Mouse (Mus musculus): ENCODE results near the gene Lcp2. TPM values are rescaled to one million over a fixed set of nuclear protein-coding genes. Genes with fewer than 3 reads are reported as not detected.

Lcp2 gene
- polyA plus RNA-seq, 1 experiment from 2014 or later, result 9.5 TPM

DNA sequence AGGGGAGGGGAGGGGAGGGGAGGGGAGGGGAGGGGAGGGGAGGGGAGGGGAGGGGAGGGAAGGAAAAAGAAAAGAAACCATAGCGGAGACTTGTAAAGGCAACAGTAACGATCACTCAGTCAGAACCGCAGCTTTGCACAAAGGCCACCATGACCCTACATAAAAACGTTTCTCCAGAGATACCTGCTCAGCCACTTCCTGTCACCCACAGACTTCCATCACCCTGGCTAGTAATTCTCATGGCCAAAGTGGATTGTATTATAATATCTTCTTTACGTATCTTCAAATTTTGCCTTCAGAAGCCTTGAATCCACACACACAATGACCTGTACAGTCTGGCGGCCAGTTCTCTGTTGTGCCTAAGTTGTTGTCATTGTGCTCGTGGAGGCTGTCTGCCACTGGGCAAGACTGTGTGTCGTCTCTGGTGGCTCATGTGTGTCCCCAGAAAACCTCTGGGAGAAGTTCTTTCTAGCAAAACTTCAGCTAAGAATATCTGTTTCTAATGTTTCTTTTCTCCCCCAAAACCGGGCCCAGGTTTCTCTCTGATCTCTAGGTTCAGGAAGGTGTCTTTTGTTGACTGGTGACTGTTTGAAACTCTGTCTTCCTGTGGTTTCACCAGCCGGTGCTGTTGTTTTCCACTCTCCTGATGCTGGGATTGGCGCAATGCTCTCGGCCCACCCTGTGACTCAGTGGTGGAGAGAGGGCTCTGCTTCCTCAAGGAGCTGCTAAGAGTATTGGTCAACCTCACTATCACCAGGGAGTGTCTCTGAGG is 37.2 kb upstream of the Lcp2 start:
- H3K27ac ChIP-seq (ENCODE audit: low read length), result 0 out of 2 replicates have a peak overlapping the region, but pooled peaks have one; percentile 35
- H3K9me3 ChIP-seq (replicated peaks; ENCODE audit: control insufficient read depth, low read length), result no peaks in the 10 kb centered on the region
- no peaks in the 10 kb centered on the region; the same call in 1 of the 2 replicates for H3K4me1 ChIP-seq (ENCODE audit: control insufficient read depth, low read depth, low read length)
- WGBS (ENCODE audit: insufficient replicate concordance), result 42% methylated on average over 12 of the region's 12 CpGs
- no peaks in the 10 kb centered on the region for H3K27me3 ChIP-seq (ENCODE audit: control insufficient read depth, insufficient read depth, low read depth, low read length)
- no peak overlapping the region for H3K9ac ChIP-seq (ENCODE audit: low read depth, low read length)
- no peak for ATAC-seq (ENCODE audit: low read depth)
- no peak overlapping the region for H3K4me2 ChIP-seq (ENCODE audit: low read depth, low read length)
- no peaks in the 10 kb centered on the region for H3K36me3 ChIP-seq (ENCODE audit: control insufficient read depth, insufficient read depth)
- no peak overlapping the region for H3K4me3 ChIP-seq (ENCODE audit: low read depth, low read length)

- peak; percentile 11; the same call in 1 of the 2 replicates for ATAC-seq (ENCODE audit: low read depth)
- no peaks in the 10 kb centered on the region; the same call in 1 of the 2 replicates for H3K4me1 ChIP-seq (ENCODE audit: control insufficient read depth, low read depth, low read length)
- no peak overlapping the region for H3K9ac ChIP-seq (ENCODE audit: low read depth, low read length)
- no peaks in the 10 kb centered on the region for H3K27me3 ChIP-seq (ENCODE audit: control insufficient read depth, insufficient read depth, low read depth, low read length)
- WGBS (ENCODE audit: insufficient replicate concordance), result 46% methylated on average over 7 of the region's 7 CpGs
- H3K4me2 ChIP-seq (ENCODE audit: low read depth, low read length), result no peak overlapping the region
- H3K9me3 ChIP-seq (replicated peaks; ENCODE audit: control insufficient read depth, low read length), result no peaks in the 10 kb centered on the region
- H3K4me3 ChIP-seq (ENCODE audit: low read depth, low read length), result no peak overlapping the region
- H3K27ac ChIP-seq (ENCODE audit: low read length), result peak overlapping the region; percentile 6; the same call in 1 of the 2 replicates
- H3K36me3 ChIP-seq (ENCODE audit: control insufficient read depth, insufficient read depth), result no peaks in the 10 kb centered on the region
Observed at GRCm38 (mm10) chr11:34010133-34010858, 36.4 kb upstream of the Lcp2 start.

- ATAC-seq (ENCODE audit: low read depth), result peak; percentile 24; the same call in 1 of the 2 replicates
- 42% methylated on average over 4 of the region's 4 CpGs for whole genome bisulfite sequencing (ENCODE audit: insufficient replicate concordance)
- no peak overlapping the region for H3K9ac ChIP-seq (ENCODE audit: low read depth, low read length)
- no peaks in the 10 kb centered on the region for H3K36me3 ChIP-seq (ENCODE audit: control insufficient read depth, insufficient read depth)
- H3K4me1 ChIP-seq (ENCODE audit: control insufficient read depth, low read depth, low read length), result no peaks in the 10 kb centered on the region; the same call in 1 of the 2 replicates
- H3K27ac ChIP-seq (ENCODE audit: low read length), result no peak overlapping the region; the same call in 1 of the 2 replicates
- H3K4me3 ChIP-seq (ENCODE audit: low read depth, low read length), result no peak overlapping the region
- H3K27me3 ChIP-seq (ENCODE audit: control insufficient read depth, insufficient read depth, low read depth, low read length), result no peaks in the 10 kb centered on the region
- H3K4me2 ChIP-seq (ENCODE audit: low read depth, low read length), result no peak overlapping the region
- H3K9me3 ChIP-seq (replicated peaks; ENCODE audit: control insufficient read depth, low read length), result no peaks in the 10 kb centered on the region
Observed at GRCm38 (mm10) chr11:34010859-34011172, 35.9 kb upstream of the Lcp2 start.

DNA sequence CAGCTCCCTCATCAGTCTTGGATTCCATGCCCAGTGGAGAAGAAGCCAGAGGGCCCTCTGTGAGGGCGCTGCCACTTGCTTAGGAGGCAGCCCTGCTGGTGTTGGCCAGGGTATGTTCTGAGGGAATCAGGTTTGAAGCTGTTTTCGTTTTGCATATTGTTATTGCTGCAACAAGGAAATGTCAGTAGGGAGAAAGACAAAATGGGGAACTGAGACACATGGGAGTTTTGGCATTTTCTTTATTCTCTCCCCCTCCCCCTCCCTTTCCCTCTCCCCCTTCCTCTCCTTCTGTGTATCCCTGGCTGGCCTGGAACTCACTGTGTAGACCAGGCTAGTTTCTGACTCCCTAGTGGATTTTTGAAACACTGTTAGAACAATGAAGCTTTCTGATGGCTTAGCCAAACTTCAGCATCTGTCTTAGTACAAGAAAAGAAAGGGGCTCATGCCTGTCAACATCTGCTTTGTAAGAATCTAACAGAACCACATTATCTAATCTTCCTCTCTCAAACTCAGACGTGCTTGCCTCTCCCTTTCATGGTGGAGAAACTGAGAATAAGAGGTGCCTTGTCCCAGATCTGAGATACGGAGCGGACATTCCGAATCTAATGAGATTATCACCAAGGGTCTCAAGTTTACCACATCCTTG is 34.6 kb upstream of the Lcp2 start:
- ATAC-seq (ENCODE audit: low read depth), result no peak
- Histone ChIP-seq H3K4me2 (ENCODE audit: low read depth, low read length) (no peak overlapping the region), H3K4me3 (ENCODE audit: low read depth, low read length) (no peak overlapping the region), H3K4me1 (ENCODE audit: control insufficient read depth, low read depth, low read length) (no peaks in the 10 kb centered on the region; the same call in 1 of the 2 replicates), H3K9me3 (replicated peaks; ENCODE audit: control insufficient read depth, low read length) (no peaks in the 10 kb centered on the region), H3K27ac (ENCODE audit: low read length) (no peak overlapping the region), H3K9ac (ENCODE audit: low read depth, low read length) (no peak overlapping the region), H3K36me3 (ENCODE audit: control insufficient read depth, insufficient read depth) (no peaks in the 10 kb centered on the region), H3K27me3 (ENCODE audit: control insufficient read depth, insufficient read depth, low read depth, low read length) (no peaks in the 10 kb centered on the region)
- WGBS (ENCODE audit: insufficient replicate concordance), result 43% methylated on average over 6 of the region's 6 CpGs

GRCm38 (mm10) chr11:34025091-34025490 is 21.6 kb upstream of the Lcp2 start:
- no peak for ATAC-seq (ENCODE audit: low read depth)
- no peaks in the 10 kb centered on the region for H3K27me3 ChIP-seq (ENCODE audit: control insufficient read depth, insufficient read depth, low read depth, low read length)
- WGBS (ENCODE audit: insufficient replicate concordance), result 66% methylated on average over 1 of the region's 1 CpGs
- H3K4me3 ChIP-seq (ENCODE audit: low read depth, low read length), result no peak overlapping the region
- no peaks in the 10 kb centered on the region for H3K4me1 ChIP-seq (ENCODE audit: control insufficient read depth, low read depth, low read length)
- H3K27ac ChIP-seq (ENCODE audit: low read length), result no peak overlapping the region
- no peak overlapping the region for H3K9ac ChIP-seq (ENCODE audit: low read depth, low read length)
- H3K9me3 ChIP-seq (replicated peaks; ENCODE audit: control insufficient read depth, low read length), result no peaks in the 10 kb centered on the region
- no peak overlapping the region for H3K4me2 ChIP-seq (ENCODE audit: low read depth, low read length)
- no peaks in the 10 kb centered on the region for H3K36me3 ChIP-seq (ENCODE audit: control insufficient read depth, insufficient read depth)

DNA sequence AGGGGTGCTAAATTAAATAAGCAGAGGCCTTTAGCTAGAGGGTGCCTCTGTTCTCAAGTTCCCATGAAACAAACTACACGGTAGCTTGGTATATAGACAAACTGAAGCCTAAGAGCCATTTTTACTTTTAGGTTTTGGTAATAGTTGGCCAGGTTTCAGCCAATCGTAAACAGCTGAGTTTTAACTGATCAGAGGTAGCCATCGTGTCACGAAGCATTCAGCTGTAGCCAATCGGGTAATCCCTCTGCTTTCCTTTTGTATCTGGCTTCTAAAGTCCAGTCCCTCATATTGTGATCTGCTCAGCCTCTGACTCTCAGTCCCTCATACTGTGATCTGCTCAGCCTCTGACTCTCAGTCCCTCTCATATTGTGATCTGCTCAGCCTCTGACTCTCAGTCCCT is 17.1 kb upstream of the Lcp2 start:
- H3K27ac ChIP-seq (ENCODE audit: low read length), result no peak overlapping the region
- H3K4me1 ChIP-seq (ENCODE audit: control insufficient read depth, low read depth, low read length), result no peaks in the 10 kb centered on the region
- no peaks in the 10 kb centered on the region for H3K9me3 ChIP-seq (replicated peaks; ENCODE audit: control insufficient read depth, low read length)
- no peak overlapping the region for H3K4me3 ChIP-seq (ENCODE audit: low read depth, low read length)
- H3K9ac ChIP-seq (ENCODE audit: low read depth, low read length), result no peak overlapping the region
- 66% methylated on average over 5 of the region's 5 CpGs for WGBS (ENCODE audit: insufficient replicate concordance)
- H3K4me2 ChIP-seq (ENCODE audit: low read depth, low read length), result no peak overlapping the region
- ATAC-seq (ENCODE audit: low read depth), result no peak
- H3K36me3 ChIP-seq (ENCODE audit: control insufficient read depth, insufficient read depth), result no peaks in the 10 kb centered on the region
- no peaks in the 10 kb centered on the region for H3K27me3 ChIP-seq (ENCODE audit: control insufficient read depth, insufficient read depth, low read depth, low read length)

- no peak overlapping the region for H3K4me3 ChIP-seq (ENCODE audit: low read depth, low read length)
- ATAC-seq (ENCODE audit: low read depth), result peak; percentile 59
- H3K27me3 ChIP-seq (ENCODE audit: control insufficient read depth, insufficient read depth, low read depth, low read length), result no peaks in the 10 kb centered on the region
- H3K9ac ChIP-seq (ENCODE audit: low read depth, low read length), result no peak overlapping the region
- H3K4me1 ChIP-seq (ENCODE audit: control insufficient read depth, low read depth, low read length), result no peaks in the 10 kb centered on the region
- no peak overlapping the region for H3K27ac ChIP-seq (ENCODE audit: low read length)
- no peaks in the 10 kb centered on the region for H3K36me3 ChIP-seq (ENCODE audit: control insufficient read depth, insufficient read depth)
- H3K4me2 ChIP-seq (ENCODE audit: low read depth, low read length), result peak overlapping the region; percentile 7; the same call in 1 of the 2 replicates
- WGBS (ENCODE audit: insufficient replicate concordance), result 18% methylated on average over 8 of the region's 8 CpGs
- no peaks in the 10 kb centered on the region for H3K9me3 ChIP-seq (replicated peaks; ENCODE audit: control insufficient read depth, low read length)
Observed at GRCm38 (mm10) chr11:34031015-34031805, 15.5 kb upstream of the Lcp2 start.

- no peak for ATAC-seq (ENCODE audit: low read depth)
- Histone ChIP-seq H3K36me3 (ENCODE audit: control insufficient read depth, insufficient read depth) (no peaks in the 10 kb centered on the region), H3K4me1 (ENCODE audit: control insufficient read depth, low read depth, low read length) (no peaks in the 10 kb centered on the region), H3K27ac (ENCODE audit: low read length) (peak overlapping the region; percentile 26), H3K9me3 (replicated peaks; ENCODE audit: control insufficient read depth, low read length) (no peaks in the 10 kb centered on the region), H3K27me3 (ENCODE audit: control insufficient read depth, insufficient read depth, low read depth, low read length) (no peaks in the 10 kb centered on the region), H3K4me2 (ENCODE audit: low read depth, low read length) (no peak overlapping the region), H3K9ac (ENCODE audit: low read depth, low read length) (no peak overlapping the region), H3K4me3 (ENCODE audit: low read depth, low read length) (no peak overlapping the region)
- 49% methylated on average over 5 of the region's 5 CpGs for WGBS (ENCODE audit: insufficient replicate concordance)
Observed at GRCm38 (mm10) chr11:34034008-34034505, 12.7 kb upstream of the Lcp2 start.
